Mouse (Mus musculus): ENCODE results near the gene Rab11fip5. TPM values are rescaled to one million over a fixed set of nuclear protein-coding genes. Genes with fewer than 3 reads are reported as not detected.

Rab11fip5 gene
- total RNA-seq, 2 experiments from 2014 or later = 67.8 to 76.6 TPM

GRCm38 (mm10) chr6:85377066-85377734 lies 2.8 kb upstream of the Rab11fip5 start:
- no peak for DNase-seq (ENCODE audit: low spot score in 2 of 2)
- intact Hi-C loops (cut with DNase I) = no loop called here

GRCm38 (mm10) chr6:85374734-85375114 lies 290 bp upstream of the Rab11fip5 start:
- peak; percentile 95 for DNase-seq (ENCODE audit: low spot score in 2 of 2)
- intact Hi-C loops (cut with DNase I) = no loop called here

GRCm38 (mm10) chr6:85373066-85373860 lies 1.2 kb downstream of the Rab11fip5 start:
- DNase-seq (ENCODE audit: low spot score in 2 of 2) = no peak
- intact Hi-C loops (cut with DNase I) = no loop called here

GRCm38 (mm10) chr6:85372496-85372895 lies 1.9 kb downstream of the Rab11fip5 start:
- DNase-seq (ENCODE audit: low spot score in 2 of 2) = no peak
- intact Hi-C loops (cut with DNase I) = no loop called here

GRCm38 (mm10) chr6:85371859-85372405 lies 2.5 kb downstream of the Rab11fip5 start:
- no peak for DNase-seq (ENCODE audit: low spot score in 2 of 2)
- intact Hi-C loops (cut with DNase I) = no loop called here

GRCm38 (mm10) chr6:85370666-85371430 lies 3.6 kb downstream of the Rab11fip5 start:
- intact Hi-C loops (cut with DNase I) = no loop called here
- DNase-seq (ENCODE audit: low spot score in 2 of 2) = no peak

- DNase-seq (ENCODE audit: low spot score in 2 of 2) = no peak
- intact Hi-C loops (cut with DNase I) = no loop called here
Observed at GRCm38 (mm10) chr6:85370041-85370440, 4.4 kb downstream of the Rab11fip5 start.

- intact Hi-C loops (cut with DNase I) = no loop called here
- no peak for DNase-seq (ENCODE audit: low spot score in 2 of 2)
Observed at GRCm38 (mm10) chr6:85369181-85369860, 5.1 kb downstream of the Rab11fip5 start.

GRCm38 (mm10) chr6:85368722-85369121 lies 5.7 kb downstream of the Rab11fip5 start:
- intact Hi-C loops (cut with DNase I) = no loop called here
- no peak for DNase-seq (ENCODE audit: low spot score in 2 of 2)

GRCm38 (mm10) chr6:85368166-85368565 lies 6.3 kb downstream of the Rab11fip5 start:
- intact Hi-C loops (cut with DNase I) = no loop called here

GRCm38 (mm10) chr6:85366387-85366786 lies 8.0 kb downstream of the Rab11fip5 start:
- DNase-seq (ENCODE audit: low spot score in 2 of 2) = no peak
- intact Hi-C loops (cut with DNase I) = no loop called here

More at GRCm38 (mm10) chr6:85368166-85368565, 6.3 kb downstream of the Rab11fip5 start:
- no peak for DNase-seq (ENCODE audit: low spot score in 2 of 2)

GRCm38 (mm10) chr6:85364439-85364838 lies 10.0 kb downstream of the Rab11fip5 start:
- DNase-seq (ENCODE audit: low spot score in 2 of 2) = no peak
- intact Hi-C loops (cut with DNase I) = no loop called here

GRCm38 (mm10) chr6:85363906-85364260 lies 10.6 kb downstream of the Rab11fip5 start:
- intact Hi-C loops (cut with DNase I) = no loop called here
- DNase-seq (ENCODE audit: low spot score in 2 of 2) = no peak

GRCm38 (mm10) chr6:85363231-85363905 lies 11.1 kb downstream of the Rab11fip5 start:
- intact Hi-C loops (cut with DNase I) = no loop called here
- no peak for DNase-seq (ENCODE audit: low spot score in 2 of 2)

GRCm38 (mm10) chr6:85362610-85363009 lies 11.8 kb downstream of the Rab11fip5 start:
- intact Hi-C loops (cut with DNase I) = no loop called here
- no peak for DNase-seq (ENCODE audit: low spot score in 2 of 2)

- no peak for DNase-seq (ENCODE audit: low spot score in 2 of 2)
- intact Hi-C loops (cut with DNase I) = no loop called here
Observed at GRCm38 (mm10) chr6:85360311-85360710, 14.1 kb downstream of the Rab11fip5 start.

- intact Hi-C loops (cut with DNase I) = no loop called here
- no peak for DNase-seq (ENCODE audit: low spot score in 2 of 2)
Observed at GRCm38 (mm10) chr6:85358877-85359276, 15.6 kb downstream of the Rab11fip5 start.

- intact Hi-C loops (cut with DNase I) = no loop called here
Observed at GRCm38 (mm10) chr6:85356682-85357465, 17.6 kb downstream of the Rab11fip5 start.

More at GRCm38 (mm10) chr6:85356682-85357465, 17.6 kb downstream of the Rab11fip5 start:
- DNase-seq (ENCODE audit: low spot score in 2 of 2) = no peak
